Mouse (Mus musculus) limb, embryonic 14.5 days (tissue): Measurements from ENCODE around the gene Gm27029. TPM values are rescaled to one million over a fixed set of nuclear protein-coding genes. Genes with fewer than 3 reads are reported as not detected.

Experiments
- ATAC-seq: fragments of 200-750 bp; cut with Nextera tagmentation; 2 replicates; pipeline ENCODE4 v1.8.0; 2017; ENCODE audit warnings: low read depth, moderate number of reproducible peaks, moderate TSS enrichment; ENCODE audit not compliant: low FRiP score
- DNase-seq: peaks from one replicate; pipeline ENCODE4 v3.0.0-alpha.2; 2015; ENCODE audit warnings: low spot score
- H3K27ac ChIP-seq: fragments of 300-500 bp; sonication (generic); replicated peaks from 2 replicates; pipeline ENCODE4 v1.5.1; 2014; ENCODE audit warnings: low read depth, mild to moderate bottlenecking, low read length, moderate library complexity, mixed read lengths
- H3K27me3 ChIP-seq: fragments of 300-500 bp; sonication (generic); 2 replicates; pipeline ENCODE4 v1.6.1; 2014; ENCODE audit warnings: low read length, mixed read lengths; ENCODE audit not compliant: control insufficient read depth, insufficient read depth
- H3K36me3 ChIP-seq: fragments of 300-500 bp; sonication (generic); 2 replicates; pipeline ENCODE4 v1.6.1; 2014; ENCODE audit warnings: mild to moderate bottlenecking, low read length, moderate library complexity, mixed read lengths; ENCODE audit not compliant: control insufficient read depth, insufficient read depth
- H3K4me1 ChIP-seq: fragments of 300-500 bp; sonication (generic); 2 replicates; pipeline ENCODE4 v1.6.1; 2014; ENCODE audit warnings: antibody characterized with exemption, low read length, mixed read lengths; ENCODE audit not compliant: control insufficient read depth, insufficient read depth
- H3K4me2 ChIP-seq: fragments of 300-500 bp; sonication (generic); replicated peaks from 2 replicates; pipeline ENCODE4 v1.6.1; 2014; ENCODE audit warnings: low read depth, mild to moderate bottlenecking, low read length, moderate library complexity; ENCODE audit not compliant: severe bottlenecking
- H3K4me3 ChIP-seq: fragments of 300-500 bp; sonication (generic); replicated peaks from 2 replicates; pipeline ENCODE4 v1.5.1; 2014; ENCODE audit warnings: low read length
- H3K9ac ChIP-seq: fragments of 300-500 bp; sonication (generic); 2 replicates; pipeline ENCODE4 v1.6.1; 2014; ENCODE audit warnings: mild to moderate bottlenecking, low read depth, low read length, moderate library complexity; ENCODE audit not compliant: severe bottlenecking
- H3K9me3 ChIP-seq: fragments of 300-500 bp; sonication (generic); 2 replicates; pipeline ENCODE4 v1.6.1; 2016; ENCODE audit warnings: low read length; ENCODE audit not compliant: control insufficient read depth
- POLR2A ChIP-seq: fragments of 200-500 bp; IDR thresholded peaks from 2 replicates; pipeline ENCODE4 v1.8.0; 2012; ENCODE audit warnings: inconsistent platforms, mild to moderate bottlenecking, moderate library complexity, borderline replicate concordance; ENCODE audit not compliant: insufficient read depth, insufficient read length; ENCODE audit errors: extremely low read depth
- WGBS: fragments of 180-500 bp; shearing (Covaris S2); extraction: QIAGEN DNeasy Blood & Tissue Kit; methylation state at CpG from one replicate; pipeline ENCODE4 v1.1.7; 2014; 5-methylcytosine and 5-hydroxymethylcytosine counted together
- polyA plus RNA-seq, 2 experiments: library from polyadenylated mRNA; depleted of rRNA in 1 of 2; stranded (reverse) in 1 of 2; unstranded in 1 of 2; fragments of >200 nt; fragmentation: Nextera tagmentation in 1 of 2; extraction: Ambion mirVana in 1 of 2; gene quantifications; 2 replicates each; pipeline versions ENCODE4 v1.2.1 to v1.2.3; 2012 to 2014

Gm27029 gene
- polyA plus RNA-seq, 2 experiments = 4.2 to 12.1 TPM

- WGBS = 88% methylated on average over 13 of the region's 13 CpGs
Observed at GRCm38 (mm10) chr11:101433396-101433795, 8.8 kb upstream of the Gm27029 start.

GRCm38 (mm10) chr11:101431327-101431726, 6.7 kb upstream of the Gm27029 start:
- H3K36me3 ChIP-seq = peaks cover 66% of the 10 kb centered on the region
- H3K9ac ChIP-seq = no peak overlapping the region
- H3K27ac ChIP-seq = no peak overlapping the region
- H3K27me3 ChIP-seq = no peaks in the 10 kb centered on the region
- 89% methylated on average over 9 of the region's 9 CpGs for WGBS
- H3K4me1 ChIP-seq = peaks cover 3% of the 10 kb centered on the region
- H3K4me2 ChIP-seq = no peak overlapping the region
- DNase-seq (no peak), ATAC-seq (no peak)
- TF ChIP-seq POLR2A = no peak
- H3K9me3 ChIP-seq = no peaks in the 10 kb centered on the region
- no peak overlapping the region for H3K4me3 ChIP-seq

More at GRCm38 (mm10) chr11:101433396-101433795, 8.8 kb upstream of the Gm27029 start:
- Histone ChIP-seq H3K27ac (no peak overlapping the region), H3K9me3 (no peaks in the 10 kb centered on the region), H3K9ac (no peak overlapping the region), H3K4me3 (no peak overlapping the region), H3K4me2 (no peak overlapping the region), H3K36me3 (peaks cover 66% of the 10 kb centered on the region), H3K27me3 (no peaks in the 10 kb centered on the region), H3K4me1 (no peaks in the 10 kb centered on the region)
- no peak for TF ChIP-seq POLR2A
- ATAC-seq (no peak), DNase-seq (no peak)

GRCm38 (mm10) chr11:101426165-101426564, 1.6 kb upstream of the Gm27029 start:
- H3K36me3 ChIP-seq = peaks cover 19% of the 10 kb centered on the region
- no peak for TF ChIP-seq POLR2A
- H3K4me2 ChIP-seq = peak overlapping the region; percentile 82
- H3K9ac ChIP-seq = 0 out of 2 replicates have a peak overlapping the region, but pooled peaks have one; percentile 73
- peak overlapping the region; percentile 97 for H3K4me3 ChIP-seq
- ATAC-seq (no peak), DNase-seq (no peak)
- WGBS = 61% methylated on average over 8 of the region's 8 CpGs
- no peaks in the 10 kb centered on the region for H3K9me3 ChIP-seq
- H3K4me1 ChIP-seq = peaks cover 19% of the 10 kb centered on the region
- H3K27me3 ChIP-seq = no peaks in the 10 kb centered on the region
- no peak overlapping the region for H3K27ac ChIP-seq

- peak; percentile 95 for ATAC-seq
- Histone ChIP-seq H3K9ac (peak within 1 kb of the TSS; percentile 73), H3K27ac (peak within 1 kb of the TSS; percentile 72), H3K4me1 (peaks cover 19% of the 10 kb centered on the region), H3K4me3 (peak within 1 kb of the TSS; percentile 97), H3K9me3 (no peaks in the 10 kb centered on the region), H3K27me3 (no peaks in the 10 kb centered on the region), H3K4me2 (peak within 1 kb of the TSS; percentile 82), H3K36me3 (peaks cover 10% of the 10 kb centered on the region)
- peak; percentile 50; the same call in 1 of the 2 replicates for TF ChIP-seq POLR2A
- 1% methylated on average over 72 of the region's 81 CpGs for WGBS
- peak; percentile 97 for DNase-seq
Observed at GRCm38 (mm10) chr11:101424925-101425813, 573 bp upstream of the Gm27029 start, which contains the start of the genes Rundc1 and Ptges3l. Rundc1 (plus strand) TSS chr11:101425085. Ptges3l (minus strand) TSS chr11:101425333.

- ATAC-seq = no peak
- H3K36me3 ChIP-seq = no peaks in the 10 kb centered on the region
- no peak overlapping the region for H3K4me2 ChIP-seq
- H3K4me1 ChIP-seq = peaks cover 15% of the 10 kb centered on the region
- no peaks in the 10 kb centered on the region for H3K9me3 ChIP-seq
- H3K9ac ChIP-seq = no peak overlapping the region
- no peaks in the 10 kb centered on the region for H3K27me3 ChIP-seq
- 87% methylated on average over 5 of the region's 5 CpGs for WGBS
- no peak for DNase-seq
- TF ChIP-seq POLR2A = no peak
- H3K4me3 ChIP-seq = no peak overlapping the region
- no peak overlapping the region for H3K27ac ChIP-seq
Observed at GRCm38 (mm10) chr11:101420148-101420547, 4.4 kb downstream of the Gm27029 start.
